Mouse (Mus musculus): ENCODE results near the gene Vpreb2. TPM values are rescaled to one million over a fixed set of nuclear protein-coding genes. Genes with fewer than 3 reads are reported as not detected.

Gene Vpreb2
- polyA plus RNA-seq (2015; fragmentation: Nextera tagmentation; extraction: Ambion mirVana), result 2.2 and 4.0 TPM in 2 replicates

DNA sequence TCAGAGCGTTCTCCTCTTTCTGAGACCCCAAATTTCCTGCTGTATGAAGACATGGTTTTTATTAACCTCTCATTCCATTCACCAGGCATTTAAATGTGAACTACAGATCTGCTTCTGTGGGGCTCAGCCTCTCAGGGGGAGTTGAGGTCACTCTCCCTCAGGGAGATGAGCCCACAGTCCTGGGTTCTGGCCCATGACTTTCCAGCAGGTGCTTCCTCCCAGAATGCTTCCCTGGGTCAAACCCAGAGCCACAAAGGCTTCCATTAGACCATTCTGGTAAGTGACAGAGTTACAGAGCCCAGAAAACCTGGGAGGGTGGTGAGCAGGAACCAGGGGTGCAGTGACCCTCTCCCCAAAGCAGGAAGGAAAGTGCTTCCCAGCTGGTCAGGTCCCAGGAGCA, at the start of gene Vpreb2:
TSS of gene Vpreb2 (plus strand) at position 301 of the 400 bp plus-strand sequence.

Other genes with a start within 250 kb of the Vpreb2 start
- gene Med15, start 247.5 kb upstream of the Vpreb2 start, polyA plus RNA-seq (2015; fragmentation: Nextera tagmentation; extraction: Ambion mirVana), result 22.2 and 23.2 TPM in 2 replicates
- gene Klhl22, start 220.8 kb upstream of the Vpreb2 start, polyA plus RNA-seq (2015; fragmentation: Nextera tagmentation; extraction: Ambion mirVana), result 15.6 and 18.8 TPM in 2 replicates
- 7.2 and 9.4 TPM in 2 replicates for gene Scarf2, start 183.1 kb upstream of the Vpreb2 start, polyA plus RNA-seq (2015; fragmentation: Nextera tagmentation; extraction: Ambion mirVana)
- not detected in 2 replicates for gene B830017H08Rik, start 147.3 kb upstream of the Vpreb2 start, polyA plus RNA-seq (2015; fragmentation: Nextera tagmentation; extraction: Ambion mirVana)
- 0.76 and 1.0 TPM in 2 replicates for gene Car15, start 142.1 kb upstream of the Vpreb2 start, polyA plus RNA-seq (2015; fragmentation: Nextera tagmentation; extraction: Ambion mirVana)
- 0.06 TPM in 1 of 2 replicates, not detected in the other for gene Gm20518, start 88.8 kb upstream of the Vpreb2 start, polyA plus RNA-seq (2015; fragmentation: Nextera tagmentation; extraction: Ambion mirVana)
- gene Tssk1, start 86.2 kb upstream of the Vpreb2 start, polyA plus RNA-seq (2015; fragmentation: Nextera tagmentation; extraction: Ambion mirVana), result 0.04 TPM in 1 of 2 replicates, not detected in the other
- 22.9 and 26.6 TPM in 2 replicates for gene Dgcr2, start 81.9 kb upstream of the Vpreb2 start, polyA plus RNA-seq (2015; fragmentation: Nextera tagmentation; extraction: Ambion mirVana)
- not detected in 2 replicates for gene Tssk2, start 81.8 kb upstream of the Vpreb2 start, polyA plus RNA-seq (2015; fragmentation: Nextera tagmentation; extraction: Ambion mirVana)
- gene Ess2, start 69.1 kb upstream of the Vpreb2 start, polyA plus RNA-seq (2015; fragmentation: Nextera tagmentation; extraction: Ambion mirVana), result 15.0 and 15.4 TPM in 2 replicates
- gene Gsc2, start 65.4 kb upstream of the Vpreb2 start, polyA plus RNA-seq (2015; fragmentation: Nextera tagmentation; extraction: Ambion mirVana), result not detected in 2 replicates
- 46.7 and 48.7 TPM in 2 replicates for gene Slc25a1, start 52.2 kb upstream of the Vpreb2 start, polyA plus RNA-seq (2015; fragmentation: Nextera tagmentation; extraction: Ambion mirVana)
- 40.2 and 45.3 TPM in 2 replicates for gene Dgcr6, start 72.4 kb downstream of the Vpreb2 start, polyA plus RNA-seq (2015; fragmentation: Nextera tagmentation; extraction: Ambion mirVana)
- gene Prodh, start 109.8 kb downstream of the Vpreb2 start, polyA plus RNA-seq (2015; fragmentation: Nextera tagmentation; extraction: Ambion mirVana), result 4.2 and 5.6 TPM in 2 replicates
- 0.25 and 0.43 TPM in 2 replicates for gene Rtn4r, start 147.2 kb downstream of the Vpreb2 start, polyA plus RNA-seq (2015; fragmentation: Nextera tagmentation; extraction: Ambion mirVana)
- gene Ccdc188, start 237.5 kb downstream of the Vpreb2 start, polyA plus RNA-seq (2015; fragmentation: Nextera tagmentation; extraction: Ambion mirVana), result not detected in 2 replicates